ENCODE assay signal across 9 mouse cellular contexts in genomic region chr10:127261706-127262547, GRCm38 (mm10). TPM values are rescaled to one million over a fixed set of nuclear protein-coding genes. Genes with fewer than 3 reads are reported as not detected.
DNase-seq lines count a peak whose midpoint lies in the region; ATAC-seq and TF ChIP-seq lines count a peak whose summit lies in the region.
"Had no signal": no experiment of that assay in that cellular context is flagged by ENCODE, and none has a peak within 500 bp of the region (broad histone marks: within the 10 kb centered on the region; RNA-seq: fewer than 3 reads in every experiment).

No protein-coding gene starts in this region.

- peaks cover 5% of the 10 kb centered on the region; the same call in 1 of the 2 replicates for H3K79me2 ChIP-seq in CH12.LX (replicated peaks; ENCODE audit: control insufficient read depth, extremely low read depth, insufficient read depth, poor library complexity, severe bottlenecking)

- no peak for ATAC-seq in embryonic facial prominence, embryonic 14.5 days (ENCODE audit: low read depth)
- ATAC-seq in limb, embryonic 15.5 days (ENCODE audit: insufficient number of reproducible peaks, low FRiP score, low TSS enrichment, low read depth), result no peak

- no peaks in the 10 kb centered on the region for H3K36me3 ChIP-seq in CH12.LX (replicated peaks in 1 of 2; ENCODE audit: control insufficient read depth in 1 of 2, insufficient read depth in 1 of 2, low read length in 1 of 2)
- no peaks in the 10 kb centered on the region for H3K36me3 ChIP-seq in embryonic facial prominence, embryonic 14.5 days (ENCODE audit: control insufficient read depth, insufficient read depth, low read length)
- no peaks in the 10 kb centered on the region for H3K36me3 ChIP-seq in limb, embryonic 15.5 days

- no peak for TF ChIP-seq RAD21 in CH12.LX (IDR thresholded peaks at IDR 0.05; ENCODE audit: low read depth, low read length)

- H3K27ac ChIP-seq in CH12.LX (ENCODE audit: insufficient read depth, low read depth), result no peak overlapping the region
- no peak overlapping the region for H3K27ac ChIP-seq in embryonic facial prominence, embryonic 14.5 days (replicated peaks; ENCODE audit: low read depth, low read length)
- no peak overlapping the region for H3K27ac ChIP-seq in limb, embryonic 15.5 days

- H3K27me3 ChIP-seq in CH12.LX (replicated peaks), result peaks cover 69% of the 10 kb centered on the region
- H3K27me3 ChIP-seq in embryonic facial prominence, embryonic 14.5 days (replicated peaks; ENCODE audit: control insufficient read depth, insufficient read depth, low read length), result peaks cover 16% of the 10 kb centered on the region
- peaks cover 12% of the 10 kb centered on the region for H3K27me3 ChIP-seq in limb, embryonic 15.5 days

- peaks cover 6 to 7% of the 10 kb centered on the region in 2 experiments for H3K4me1 ChIP-seq in CH12.LX (ENCODE audit: control insufficient read depth in 1 of 2, insufficient read depth in 2 of 2)
- H3K4me1 ChIP-seq in embryonic facial prominence, embryonic 14.5 days (ENCODE audit: control insufficient read depth, insufficient read depth, low read length), result peaks cover 9% of the 10 kb centered on the region
- H3K4me1 ChIP-seq in limb, embryonic 15.5 days, result peaks cover 14% of the 10 kb centered on the region

- no peak for TF ChIP-seq EP300 in CH12.LX (IDR thresholded peaks at IDR 0.05; ENCODE audit: low read length)

- dilution Hi-C loops in CH12.LX (cut with MboI; ENCODE audit: extremely low pct_ligation_motif_present, extremely low pct_unique_long_range_greater_than_20kb, low sequenced_read_pairs), result no loop called here

- H3K9me3 ChIP-seq in CH12.LX (replicated peaks; ENCODE audit: low read length), result no peaks in the 10 kb centered on the region
- H3K9me3 ChIP-seq in embryonic facial prominence, embryonic 14.5 days (ENCODE audit: control insufficient read depth, low read length), result no peaks in the 10 kb centered on the region
- no peaks in the 10 kb centered on the region for H3K9me3 ChIP-seq in limb, embryonic 15.5 days
- H3K9me3 ChIP-seq: megakaryocyte, embryonic 14.5 days had no signal

- DNase-seq in cerebellum, adult 9-10 months, result peak; percentile 63
- no peak for DNase-seq in cerebellum, adult 11 months
- no peak for DNase-seq in CH12.LX (ENCODE audit: extremely low read depth)
- DNase-seq in embryonic facial prominence, embryonic 14.5 days (ENCODE audit: low spot score), result no peak
- DNase-seq in layer of hippocampus, postnatal 25 days (ENCODE audit: extremely low spot score in 1 of 2, low spot score in 1 of 2), result no peak
- DNase-seq in B cell, adult 2 months, result no peak
- no peak for DNase-seq in layer of hippocampus, postnatal 36 days

- peak overlapping the region; percentile 5; the same call in 1 of the 2 replicates for H3K9ac ChIP-seq in CH12.LX (ENCODE audit: insufficient read depth, low read depth)
- peak overlapping the region; percentile 64 for H3K9ac ChIP-seq in embryonic facial prominence, embryonic 14.5 days (ENCODE audit: low read depth, low read length)
- H3K9ac ChIP-seq in limb, embryonic 15.5 days, result no peak overlapping the region

- 64% methylated on average over 15 of the region's 15 CpGs for WGBS in embryonic facial prominence, embryonic 14.5 days
- whole genome bisulfite sequencing in limb, embryonic 15.5 days, result 66% methylated on average over 15 of the region's 15 CpGs

- TF ChIP-seq CTCF in CH12.LX (conservative IDR thresholded peaks at IDR 0.05 in 1 of 2, IDR thresholded peaks at IDR 0.05 in 1 of 2; ENCODE audit: low read depth in 2 of 2, low read length in 2 of 2), result no peak

- peak overlapping the region; percentile 37; the same call in 1 of the 2 replicates for H3K4me2 ChIP-seq in CH12.LX (ENCODE audit: insufficient read depth, low read depth, poor library complexity, severe bottlenecking)
- peak overlapping the region; percentile 93 for H3K4me2 ChIP-seq in embryonic facial prominence, embryonic 14.5 days (ENCODE audit: low read depth, low read length)
- peak overlapping the region; percentile 95 for H3K4me2 ChIP-seq in limb, embryonic 15.5 days

- no peak for TF ChIP-seq POLR2A in CH12.LX (IDR thresholded peaks at IDR 0.05; ENCODE audit: low read depth, low read length)

- in situ Hi-C loops in CH12.LX (cut with MboI; ENCODE audit: low pct_ligation_motif_present, low pct_unique_long_range_greater_than_20kb, low sequenced_read_pairs), result no loop called here

- H3K4me3 ChIP-seq in CH12.LX (replicated peaks in 1 of 3; ENCODE audit: low read depth in 2 of 3, low read length in 2 of 3, poor library complexity in 1 of 3), result peak overlapping the region in 1 of 3 experiments; percentile 65
- peak overlapping the region; percentile 48 for H3K4me3 ChIP-seq in embryonic facial prominence, embryonic 14.5 days (ENCODE audit: low read depth, low read length)
- H3K4me3 ChIP-seq in limb, embryonic 15.5 days, result peak overlapping the region; percentile 51

TF ChIP-seq in CH12.LX, 34 proteins besides CTCF, POLR2A, EP300 and RAD21:
- TF ChIP-seq MEF2A (IDR thresholded peaks at IDR 0.05; ENCODE audit: borderline replicate concordance, low read depth, low read length) (no peak), TCF12 (IDR thresholded peaks at IDR 0.05; ENCODE audit: low read depth, low read length) (no peak), E2F4 (IDR thresholded peaks at IDR 0.05; ENCODE audit: insufficient replicate concordance, low read depth, low read length) (no peak), TBP (conservative IDR thresholded peaks at IDR 0.05; ENCODE audit: low read depth, low read length) (no peak), MYC (IDR thresholded peaks at IDR 0.05; ENCODE audit: low read depth, low read length) (no peak), ZC3H11A (IDR thresholded peaks at IDR 0.05; ENCODE audit: low read depth, low read length) (no peak), UBTF (IDR thresholded peaks at IDR 0.05; ENCODE audit: low read depth, low read length) (no peak), NELFE (IDR thresholded peaks at IDR 0.05; ENCODE audit: low read depth, low read length) (no peak), SMC3 (IDR thresholded peaks at IDR 0.05; ENCODE audit: low read depth, low read length) (no peak), USF2 (conservative IDR thresholded peaks at IDR 0.05; ENCODE audit: low read depth, low read length) (no peak), POLR2AphosphoS2 (IDR thresholded peaks at IDR 0.05; ENCODE audit: low read depth, low read length) (no peak)

RNA-seq across cellular contexts. Expression of gene Kif5a, which starts 1.2 kb away (rescaled TPM):
- total RNA-seq in CH12.LX (2012; rRNA removed) (1.3 and 2.1 TPM in 2 replicates), CH12.LX (2014; rRNA removed) (not detected in 2 replicates)
- 0.14 and 0.46 TPM in 2 replicates for polyA plus RNA-seq in CH12.LX (2012; ENCODE audit: insufficient read length, low read depth)
- polyA plus RNA-seq in embryonic facial prominence, embryonic 14.5 days (2014; fragmentation: Nextera tagmentation; extraction: Ambion mirVana), result 13.7 and 14.6 TPM in 2 replicates
- polyA plus RNA-seq in limb, embryonic 15.5 days (2015; fragmentation: Nextera tagmentation; extraction: Ambion mirVana), result 2.5 TPM in 2 replicates
- 100 to 1,000 TPM; 712 to 736 TPM for total RNA-seq in layer of hippocampus, postnatal 25 days (2021)
- 100 to 1,000 TPM; 715 to 742 TPM for total RNA-seq in layer of hippocampus, postnatal 36 days (2021)

RNA-seq across cellular contexts. Expression of gene Dctn2, which starts 4.2 kb away (rescaled TPM):
- total RNA-seq in CH12.LX (2012; rRNA removed), result 88.5 and 91.9 TPM in 2 replicates
- total RNA-seq in CH12.LX (2014; rRNA removed), result 66.3 and 67.3 TPM in 2 replicates
- polyA plus RNA-seq in CH12.LX (2012; ENCODE audit: insufficient read length, low read depth), result 79.1 and 94.1 TPM in 2 replicates
- polyA plus RNA-seq in embryonic facial prominence, embryonic 14.5 days (2014; fragmentation: Nextera tagmentation; extraction: Ambion mirVana), result 166 and 186 TPM in 2 replicates
- 185 and 190 TPM in 2 replicates for polyA plus RNA-seq in limb, embryonic 15.5 days (2015; fragmentation: Nextera tagmentation; extraction: Ambion mirVana)
- total RNA-seq in layer of hippocampus, postnatal 25 days (2021), result 100 to 1,000 TPM; 271 to 276 TPM
- total RNA-seq in layer of hippocampus, postnatal 36 days (2021), result 100 to 1,000 TPM; 254 to 258 TPM

RNA-seq across cellular contexts. Expression of gene Mbd6, which starts 26.9 kb away (rescaled TPM):
- 2.7 and 3.3 TPM in 2 replicates for total RNA-seq in CH12.LX (2012; rRNA removed)
- 0.51 and 0.74 TPM in 2 replicates for total RNA-seq in CH12.LX (2014; rRNA removed)
- 16.5 and 17.7 TPM in 2 replicates for polyA plus RNA-seq in CH12.LX (2012; ENCODE audit: insufficient read length, low read depth)
- 15.8 and 17.6 TPM in 2 replicates for polyA plus RNA-seq in embryonic facial prominence, embryonic 14.5 days (2014; fragmentation: Nextera tagmentation; extraction: Ambion mirVana)
- polyA plus RNA-seq in limb, embryonic 15.5 days (2015; fragmentation: Nextera tagmentation; extraction: Ambion mirVana), result 14.1 and 16.2 TPM in 2 replicates
- 10 to 100 TPM; 31.8 to 53.9 TPM for total RNA-seq in layer of hippocampus, postnatal 25 days (2021)
- total RNA-seq in layer of hippocampus, postnatal 36 days (2021), result 10 to 100 TPM; 36.5 to 52.5 TPM

RNA-seq across cellular contexts. Expression of gene Mars, which starts 49.7 kb away (rescaled TPM):
- total RNA-seq in CH12.LX (2012; rRNA removed), result 224 and 234 TPM in 2 replicates
- total RNA-seq in CH12.LX (2014; rRNA removed), result 110 and 143 TPM in 2 replicates
- polyA plus RNA-seq in CH12.LX (2012; ENCODE audit: insufficient read length, low read depth), result 161 and 177 TPM in 2 replicates
- polyA plus RNA-seq in embryonic facial prominence, embryonic 14.5 days (2014; fragmentation: Nextera tagmentation; extraction: Ambion mirVana), result 106 and 108 TPM in 2 replicates
- polyA plus RNA-seq in limb, embryonic 15.5 days (2015; fragmentation: Nextera tagmentation; extraction: Ambion mirVana), result 105 and 111 TPM in 2 replicates
- total RNA-seq in layer of hippocampus, postnatal 25 days (2021), result 10 to 100 TPM; 57.1 to 59.4 TPM
- 10 to 100 TPM; 56.1 to 56.4 TPM for total RNA-seq in layer of hippocampus, postnatal 36 days (2021)

RNA-seq across cellular contexts. Expression of gene Pip4k2c, which starts 50.5 kb away (rescaled TPM):
- total RNA-seq in CH12.LX (2012; rRNA removed), result 22.7 TPM in 2 replicates
- 12.5 and 13.3 TPM in 2 replicates for total RNA-seq in CH12.LX (2014; rRNA removed)
- 23.3 and 24.7 TPM in 2 replicates for polyA plus RNA-seq in CH12.LX (2012; ENCODE audit: insufficient read length, low read depth)
- polyA plus RNA-seq in embryonic facial prominence, embryonic 14.5 days (2014; fragmentation: Nextera tagmentation; extraction: Ambion mirVana), result 19.3 and 20.7 TPM in 2 replicates
- 27.8 and 29.8 TPM in 2 replicates for polyA plus RNA-seq in limb, embryonic 15.5 days (2015; fragmentation: Nextera tagmentation; extraction: Ambion mirVana)
- 10 to 100 TPM; 92.7 to 98.9 TPM for total RNA-seq in layer of hippocampus, postnatal 25 days (2021)
- total RNA-seq in layer of hippocampus, postnatal 36 days (2021), result 10 to 100 TPM; 91.1 to 95.7 TPM

Comparison
In these comparisons a context has a peak if more than half of its experiments do, and no peak if none do; other contexts are left out.
1. H3K4me2 ChIP-seq: peak in every context shown above with its lines; median percentile 95 in limb, embryonic 15.5 days; 93 in embryonic facial prominence, embryonic 14.5 days; 37 in CH12.LX.
2. RNA of gene Kif5a, which starts 1.2 kb away (total RNA-seq): 715 to 742 TPM in layer of hippocampus, postnatal 36 days and 712 to 736 TPM in layer of hippocampus, postnatal 25 days; 1.3 to 2.1 TPM in CH12.LX; every median in the first group is over 100 times any median in the second.
3. RNA of gene Mbd6, which starts 26.9 kb away (total RNA-seq): 31.8 to 53.9 TPM in layer of hippocampus, postnatal 25 days and 36.5 to 52.5 TPM in layer of hippocampus, postnatal 36 days; 0.51 to 3.3 TPM in CH12.LX; every median in the first group is over 4 times any median in the second.